Mouse (Mus musculus) heart, adult 2 months (tissue): ENCODE results near the gene Pex7.

Experiments used
- CTCF ChIP-seq: fragments of 200-600 bp; IDR thresholded peaks from 2 replicates; pipeline ENCODE4 v1.8.1; 2022; ENCODE audit warnings: antibody characterized with exemption, mild to moderate bottlenecking, moderate library complexity
- EP300 ChIP-seq: fragments of 200-500 bp; IDR thresholded peaks from 2 replicates; pipeline ENCODE4 v1.6.1; 2011; ENCODE audit warnings: low read depth, low read length, control low read depth; ENCODE audit not compliant: insufficient read depth
- POLR2A ChIP-seq: fragments of 200-500 bp; IDR thresholded peaks from 2 replicates; pipeline ENCODE4 v1.6.1; 2011; ENCODE audit warnings: mild to moderate bottlenecking, low read depth, low read length, control low read depth; ENCODE audit not compliant: insufficient read depth

DNA sequence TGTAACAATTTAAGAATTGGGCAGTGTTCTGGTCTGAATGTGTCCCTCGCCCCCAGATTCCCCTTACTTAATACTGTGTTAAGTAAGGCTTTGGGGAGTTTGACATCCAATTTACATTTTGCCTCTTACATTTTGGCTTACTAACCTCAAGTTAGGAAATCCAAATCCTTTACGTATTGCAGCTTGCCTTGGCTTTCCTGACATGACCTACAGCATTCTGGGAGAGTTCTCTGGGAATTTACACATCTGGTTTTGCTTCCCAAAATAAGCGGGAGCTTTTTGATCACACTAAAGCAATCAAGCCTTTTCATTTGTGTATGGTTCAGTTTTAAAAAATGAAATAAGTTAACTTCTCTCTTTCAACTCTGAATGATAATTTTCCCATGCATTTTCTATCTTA, 25.5 kb upstream of the Pex7 start:
- TF ChIP-seq EP300: no peak
- TF ChIP-seq CTCF: no peak
- TF ChIP-seq POLR2A: no peak
